Mouse (Mus musculus) heart, embryonic 14.5 days (tissue): ENCODE measurements around the gene Gpr180. TPM values are rescaled to one million over a fixed set of nuclear protein-coding genes. Genes with fewer than 3 reads are reported as not detected.

Source experiments
- ATAC-seq: fragments of 200-750 bp; cut with Nextera tagmentation; 2 replicates; pipeline ENCODE4 v1.8.0; 2017; ENCODE audit warnings: low read depth, moderate TSS enrichment; ENCODE audit not compliant: insufficient number of reproducible peaks, insufficient read depth, low FRiP score
- H3K27ac ChIP-seq, 2 experiments: fragments of 200-500 bp in 1 of 2; fragments of 300-500 bp in 1 of 2; sonication (generic) in 1 of 2; replicated peaks in 1 of 2; 2 replicates each; pipeline ENCODE4 v1.5.1; 2012 to 2014; ENCODE audit warnings: low read depth in 2 of 2, low read length in 2 of 2, control low read depth in 1 of 2, mild to moderate bottlenecking in 1 of 2, mixed read lengths in 1 of 2; ENCODE audit not compliant: control insufficient read depth in 1 of 2, insufficient read depth in 1 of 2
- H3K27me3 ChIP-seq: fragments of 300-500 bp; sonication (generic); 2 replicates; pipeline ENCODE4 v1.6.1; 2014; ENCODE audit warnings: mild to moderate bottlenecking, low read length, control low read depth; ENCODE audit not compliant: control insufficient read depth, insufficient read depth
- H3K36me3 ChIP-seq: fragments of 300-500 bp; sonication (generic); 2 replicates; pipeline ENCODE4 v1.6.1; 2014; ENCODE audit warnings: mild to moderate bottlenecking, control low read depth, low read length, mixed read lengths; ENCODE audit not compliant: control insufficient read depth, insufficient read depth
- H3K4me1 ChIP-seq, 2 experiments: fragments of 200-500 bp in 1 of 2; fragments of 300-500 bp in 1 of 2; sonication (generic) in 1 of 2; 2 replicates each; pipeline ENCODE4 v1.6.1; 2012 to 2014; ENCODE audit warnings: low read length in 2 of 2, control low read depth in 1 of 2, mixed read lengths in 1 of 2; ENCODE audit not compliant: control insufficient read depth in 2 of 2, insufficient read depth in 2 of 2
- H3K4me2 ChIP-seq: fragments of 300-500 bp; sonication (generic); 2 replicates; pipeline ENCODE4 v1.6.1; 2014; ENCODE audit warnings: mild to moderate bottlenecking, low read length
- H3K4me3 ChIP-seq, 2 experiments: fragments of 200-500 bp in 1 of 2; fragments of 300-500 bp in 1 of 2; sonication (generic) in 1 of 2; 2 replicates each; pipeline ENCODE4 v1.5.1; 2012 to 2014; ENCODE audit warnings: low read length in 2 of 2, mild to moderate bottlenecking in 2 of 2, control low read depth in 1 of 2, low read depth in 1 of 2, moderate library complexity in 1 of 2; ENCODE audit not compliant: control insufficient read depth in 1 of 2, insufficient read depth in 1 of 2
- H3K9ac ChIP-seq: fragments of 300-500 bp; sonication (generic); 2 replicates; pipeline ENCODE4 v1.6.1; 2014; ENCODE audit warnings: mild to moderate bottlenecking, low read length
- H3K9me3 ChIP-seq: fragments of 300-500 bp; sonication (generic); 2 replicates; pipeline ENCODE4 v1.6.1; 2016; ENCODE audit warnings: low read length, control low read depth; ENCODE audit not compliant: control insufficient read depth
- whole genome bisulfite sequencing: fragments of 180-500 bp; shearing (Covaris S2); extraction: QIAGEN DNeasy Blood & Tissue Kit; methylation state at CpG from one replicate; pipeline ENCODE4 v1.1.7; 2014; 5-methylcytosine and 5-hydroxymethylcytosine counted together
- polyA plus RNA-seq: library from polyadenylated mRNA; unstranded; fragments of >200 nt; fragmentation: Nextera tagmentation; extraction: Ambion mirVana; gene quantifications from 2 replicates; pipeline ENCODE4 v1.2.1, GENCODE M21; 2014

Gpr180 gene
- polyA plus RNA-seq, 1 experiment from 2014 or later, result 44.0 TPM

GRCm38 (mm10) chr14:118175071-118175693, 38.2 kb downstream of the Gpr180 start:
- Histone ChIP-seq H3K9ac (no peak overlapping the region), H3K4me1 (peaks cover 2 to 4% of the 10 kb centered on the region in 2 experiments; a peak in 2 of 4 replicates), H3K4me3 (no peak overlapping the region), H3K27me3 (no peaks in the 10 kb centered on the region), H3K9me3 (no peaks in the 10 kb centered on the region), H3K4me2 (no peak overlapping the region), H3K36me3 (0 out of 2 replicates have a peak, but pooled peaks cover under 1% of the 10 kb centered on the region), H3K27ac (no peak overlapping the region)
- WGBS, result 74% methylated on average over 30 of the region's 30 CpGs
- no peak for ATAC-seq

- 79% methylated on average over 12 of the region's 12 CpGs for WGBS
- no peaks in the 10 kb centered on the region for H3K27me3 ChIP-seq
- no peaks in the 10 kb centered on the region for H3K36me3 ChIP-seq
- no peak for ATAC-seq
- H3K27ac ChIP-seq, result no peak overlapping the region
- peaks cover 2 to 4% of the 10 kb centered on the region in 2 experiments; a peak in 2 of 4 replicates for H3K4me1 ChIP-seq
- H3K9me3 ChIP-seq, result no peaks in the 10 kb centered on the region
- H3K4me3 ChIP-seq, result no peak overlapping the region
- no peak overlapping the region for H3K9ac ChIP-seq
- H3K4me2 ChIP-seq, result no peak overlapping the region
Observed at GRCm38 (mm10) chr14:118175694-118176085, 38.7 kb downstream of the Gpr180 start.

GRCm38 (mm10) chr14:118179251-118179650, 42.3 kb downstream of the Gpr180 start:
- Histone ChIP-seq H3K4me1 (peaks cover 0 to 4% of the 10 kb centered on the region in 2 experiments; a peak in 1 of 4 replicates), H3K27me3 (no peaks in the 10 kb centered on the region), H3K36me3 (no peaks in the 10 kb centered on the region), H3K9ac (no peak overlapping the region), H3K9me3 (no peaks in the 10 kb centered on the region), H3K4me2 (peak overlapping the region; percentile 98), H3K27ac (no peak overlapping the region), H3K4me3 (no peak overlapping the region)
- 38% methylated on average over 1 of the region's 1 CpGs for WGBS
- no peak for ATAC-seq

GRCm38 (mm10) chr14:118179701-118180100, 42.7 kb downstream of the Gpr180 start:
- Histone ChIP-seq H3K9ac (peak overlapping the region; percentile 71), H3K9me3 (no peaks in the 10 kb centered on the region), H3K4me2 (peak overlapping the region; percentile 98), H3K27me3 (no peaks in the 10 kb centered on the region), H3K4me1 (peaks cover 0 to 4% of the 10 kb centered on the region in 2 experiments; a peak in 1 of 4 replicates), H3K4me3 (peak overlapping the region; percentile 57 to 59), H3K27ac (peak overlapping the region; percentile 49 to 80; a peak in 1 of 4 replicates), H3K36me3 (no peaks in the 10 kb centered on the region)
- WGBS, result 31% methylated on average over 7 of the region's 7 CpGs
- no peak for ATAC-seq

GRCm38 (mm10) chr14:118180117-118180557, 43.2 kb downstream of the Gpr180 start:
- Histone ChIP-seq H3K27me3 (no peaks in the 10 kb centered on the region), H3K4me1 (peaks cover 0 to 4% of the 10 kb centered on the region in 2 experiments; a peak in 1 of 4 replicates), H3K4me2 (peak overlapping the region; percentile 98), H3K9me3 (no peaks in the 10 kb centered on the region), H3K9ac (peak overlapping the region; percentile 71), H3K36me3 (no peaks in the 10 kb centered on the region), H3K27ac (peak overlapping the region; percentile 76 to 80), H3K4me3 (peak overlapping the region; percentile 57 to 59)
- peak; percentile 77 for ATAC-seq
- under 1% methylated on average over 20 of the region's 20 CpGs for WGBS

GRCm38 (mm10) chr14:118180711-118181177, 43.8 kb downstream of the Gpr180 start:
- no peaks in the 10 kb centered on the region for H3K27me3 ChIP-seq
- H3K36me3 ChIP-seq, result no peaks in the 10 kb centered on the region
- no peaks in the 10 kb centered on the region for H3K9me3 ChIP-seq
- 5% methylated on average over 10 of the region's 10 CpGs for WGBS
- H3K27ac ChIP-seq, result peak overlapping the region; percentile 76 to 80
- peaks cover 0 to 4% of the 10 kb centered on the region in 2 experiments; a peak in 1 of 4 replicates for H3K4me1 ChIP-seq
- 0 out of 2 replicates have a peak, but pooled peaks have one; percentile 71 for ATAC-seq
- peak overlapping the region; percentile 71 for H3K9ac ChIP-seq
- H3K4me3 ChIP-seq, result peak overlapping the region; percentile 57 to 59
- peak overlapping the region; percentile 98 for H3K4me2 ChIP-seq

- peaks cover 36% of the 10 kb centered on the region for H3K27me3 ChIP-seq
- 78% methylated on average over 9 of the region's 9 CpGs for WGBS
- no peak overlapping the region for H3K4me3 ChIP-seq
- no peaks in the 10 kb centered on the region for H3K9me3 ChIP-seq
- no peaks in the 10 kb centered on the region for H3K36me3 ChIP-seq
- ATAC-seq, result no peak
- no peak overlapping the region for H3K9ac ChIP-seq
- no peaks in the 10 kb centered on the region for H3K4me1 ChIP-seq
- H3K27ac ChIP-seq, result no peak overlapping the region
- H3K4me2 ChIP-seq, result no peak overlapping the region
Observed at GRCm38 (mm10) chr14:118191442-118191841, 54.5 kb downstream of the Gpr180 start.
